Mouse (Mus musculus): ENCODE measurements around the gene Gm9945. TPM values are rescaled to one million over a fixed set of nuclear protein-coding genes. Genes with fewer than 3 reads are reported as not detected.

Gm9945 gene
- total RNA-seq, 2 experiments from 2014 or later = not detected

DNA sequence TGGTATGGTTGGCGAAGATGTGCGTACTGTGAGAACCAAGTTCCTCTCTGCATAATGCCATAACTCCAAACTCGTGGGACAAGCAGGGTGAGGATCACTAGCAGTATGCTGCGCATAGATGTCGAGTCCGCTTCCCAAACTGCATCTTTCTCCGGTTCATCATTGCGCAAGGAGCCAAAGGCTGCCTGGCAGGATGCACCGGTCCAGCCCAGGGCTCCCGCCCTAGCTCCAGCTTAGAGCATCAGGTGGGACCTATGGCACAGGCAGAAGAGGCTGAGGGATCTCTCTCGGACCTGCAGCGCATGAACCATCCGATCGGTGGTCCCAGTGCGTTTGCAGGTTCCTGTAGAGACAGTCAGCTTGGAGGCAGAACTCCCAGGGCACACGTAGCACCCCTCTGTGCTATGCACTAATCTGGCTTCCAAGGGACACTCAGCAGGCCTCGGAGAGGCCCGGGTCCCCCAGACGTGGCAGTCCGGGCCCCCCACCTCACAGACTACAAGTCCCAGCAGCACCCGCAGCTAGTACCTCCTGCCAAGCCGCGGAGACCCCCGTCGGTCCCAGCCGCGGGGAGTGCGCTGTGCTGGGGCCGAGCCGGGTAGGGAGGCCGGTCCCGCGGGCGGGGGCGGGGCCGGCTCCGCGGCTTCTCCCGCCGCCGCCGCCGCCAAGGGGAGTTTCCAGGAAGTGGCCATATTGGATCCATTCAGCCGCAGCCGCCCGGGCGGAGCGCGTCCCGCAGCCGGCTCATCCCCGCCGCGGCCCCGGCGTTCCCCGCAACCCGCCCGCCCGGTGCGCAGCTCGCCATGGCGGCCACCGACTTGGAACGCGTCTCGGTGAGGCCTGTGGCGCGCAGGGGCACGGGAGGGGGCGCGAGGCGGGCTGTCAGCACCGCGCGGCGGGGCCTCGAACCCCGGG is 39.5 kb downstream of the Gm9945 start, which contains the start of gene Sept8:
Gene Sept8 (plus strand): TSS at position 51 of the 915 bp plus-strand sequence.
- intact Hi-C loops (cut with DNase I; ENCODE audit: low total_unique reads) = no loop called here
- peak; percentile 70 for DNase-seq

DNA sequence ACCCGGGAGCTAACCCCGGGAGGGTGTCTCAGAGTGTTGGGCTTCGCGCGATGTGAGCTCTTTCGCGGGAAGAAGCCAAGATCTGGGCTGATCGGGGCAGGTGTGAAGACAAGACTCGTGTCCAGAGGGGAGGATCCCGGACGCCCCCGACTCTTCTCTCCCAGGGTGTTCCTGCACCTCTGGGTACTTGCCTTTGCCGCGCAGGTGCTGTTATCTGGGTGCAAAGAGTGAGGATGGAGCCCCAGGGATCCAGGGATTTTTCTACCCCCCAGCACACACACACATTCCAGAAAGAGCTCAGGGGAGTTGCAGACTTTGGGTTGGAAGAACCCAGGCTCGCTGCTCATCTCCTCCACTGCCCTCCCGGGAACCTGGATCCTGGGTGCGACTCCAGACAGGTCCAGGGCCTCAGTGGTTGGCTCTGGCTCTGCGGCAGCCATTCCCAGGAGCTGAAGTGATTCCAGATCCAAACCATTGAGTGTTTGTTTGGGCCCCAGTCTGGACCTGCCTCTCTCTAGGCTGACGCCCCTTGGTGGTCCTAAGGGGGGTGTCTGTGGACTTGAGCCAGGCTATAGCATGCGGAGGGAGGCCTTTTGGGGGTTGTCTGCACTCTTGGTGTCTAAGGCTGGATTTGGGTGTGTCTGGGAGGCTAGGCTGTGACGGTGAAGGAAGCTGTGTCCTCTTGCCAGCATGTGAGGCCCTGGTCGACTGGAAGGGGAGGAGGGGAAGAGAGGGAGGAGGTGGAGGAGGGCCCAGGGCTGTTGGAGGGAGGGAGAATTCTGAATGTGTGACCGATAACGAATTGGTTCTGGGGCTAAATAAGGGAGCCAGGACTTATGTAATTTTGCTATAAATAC is 40.4 kb downstream of the Gm9945 start:
- peak; percentile 73 for DNase-seq
- intact Hi-C loops (cut with DNase I; ENCODE audit: low total_unique reads) = no loop called here

DNA sequence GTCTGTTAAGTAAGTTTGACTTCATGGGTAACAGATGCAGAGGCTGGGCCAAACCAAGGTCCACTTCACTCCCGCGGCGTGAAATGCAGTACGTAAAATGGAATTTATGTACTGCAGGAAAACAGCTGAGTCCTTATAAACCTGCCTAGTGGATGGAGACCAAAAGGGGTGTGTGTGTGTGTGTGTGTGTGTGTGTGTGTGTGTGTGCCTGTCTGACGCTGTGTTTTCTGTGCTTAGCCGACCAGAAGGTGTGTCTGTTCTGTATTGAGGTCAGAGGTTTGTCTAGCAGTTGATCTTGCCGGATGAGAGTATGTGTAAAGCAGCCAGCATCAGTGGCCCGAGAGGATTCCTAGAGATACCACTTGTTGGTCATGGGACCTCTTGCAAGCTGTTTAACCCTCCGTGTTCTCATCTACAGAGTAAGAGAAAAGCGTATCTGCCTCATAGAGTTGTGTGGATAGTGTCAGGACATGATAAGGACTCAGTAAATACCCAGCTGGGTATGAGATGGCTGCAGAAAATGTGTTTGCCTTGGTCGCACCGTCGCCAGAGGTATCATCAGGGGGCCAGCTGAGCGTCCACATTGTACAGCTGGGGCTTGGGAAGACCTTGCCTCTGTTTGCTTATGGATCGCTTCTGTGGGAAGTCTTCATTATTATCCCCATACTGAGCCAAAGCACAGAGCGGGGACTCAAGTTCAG is 41.3 kb downstream of the Gm9945 start:
- no peak for DNase-seq
- intact Hi-C loops (cut with DNase I; ENCODE audit: low total_unique reads) = no loop called here

DNA sequence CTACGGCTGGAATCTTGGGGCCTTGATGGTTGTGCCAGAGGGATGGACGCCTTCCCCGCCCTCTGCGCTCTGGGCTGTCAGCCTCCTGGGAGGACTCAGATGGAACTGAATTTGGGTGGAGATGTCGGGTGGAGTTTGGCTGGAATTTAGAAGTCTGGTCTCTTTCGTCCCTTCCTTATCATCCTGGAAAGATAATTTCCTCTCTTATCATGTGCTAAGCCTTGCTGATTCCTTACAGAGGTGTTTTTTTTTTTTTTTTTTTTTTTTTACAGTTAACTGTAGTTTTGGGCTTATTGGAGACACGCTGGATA is 41.8 kb downstream of the Gm9945 start:
- intact Hi-C loops (cut with DNase I; ENCODE audit: low total_unique reads) = no loop called here
- DNase-seq = peak; percentile 47

DNA sequence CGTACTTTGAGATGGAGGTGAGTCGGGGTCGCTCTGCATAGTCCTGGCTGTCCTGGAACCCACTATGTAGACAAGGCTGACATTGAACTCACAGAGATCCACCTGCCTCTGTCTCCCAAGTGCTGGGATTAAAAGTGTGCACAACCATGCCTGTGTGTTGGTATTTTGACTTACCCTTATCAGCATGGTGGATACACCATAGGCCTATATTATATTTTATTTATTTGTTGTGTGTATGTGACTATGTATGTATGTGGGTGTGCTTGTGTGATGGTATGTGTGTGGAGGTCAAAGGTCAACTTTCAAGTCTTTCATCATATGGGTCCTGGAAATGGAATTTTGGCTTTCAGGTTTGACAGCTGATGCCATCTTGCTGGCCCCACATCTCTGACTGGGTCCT is 42.4 kb downstream of the Gm9945 start:
- DNase-seq = no peak
- intact Hi-C loops (cut with DNase I; ENCODE audit: low total_unique reads) = no loop called here

DNA sequence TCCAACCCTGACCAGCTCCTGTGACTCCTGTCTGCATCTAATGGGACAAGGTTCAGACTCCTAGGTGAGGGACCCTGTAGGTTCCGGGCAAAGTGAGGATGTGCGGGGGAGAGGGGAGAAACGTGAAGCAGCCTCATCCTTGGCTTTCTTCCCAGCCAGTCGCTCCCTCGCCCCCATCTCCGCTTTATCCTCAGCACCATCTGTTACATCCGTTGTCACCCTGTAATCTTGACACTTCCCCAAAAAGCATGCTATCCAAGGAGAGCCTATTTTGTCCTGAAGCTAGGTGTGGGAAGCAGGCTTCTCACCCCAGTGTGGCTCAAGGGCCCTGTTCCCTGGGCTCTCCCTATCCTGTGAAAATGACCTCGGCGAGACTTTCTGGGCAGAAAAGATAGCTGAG is 43.0 kb downstream of the Gm9945 start:
- intact Hi-C loops (cut with DNase I; ENCODE audit: low total_unique reads) = no loop called here
- no peak for DNase-seq

DNA sequence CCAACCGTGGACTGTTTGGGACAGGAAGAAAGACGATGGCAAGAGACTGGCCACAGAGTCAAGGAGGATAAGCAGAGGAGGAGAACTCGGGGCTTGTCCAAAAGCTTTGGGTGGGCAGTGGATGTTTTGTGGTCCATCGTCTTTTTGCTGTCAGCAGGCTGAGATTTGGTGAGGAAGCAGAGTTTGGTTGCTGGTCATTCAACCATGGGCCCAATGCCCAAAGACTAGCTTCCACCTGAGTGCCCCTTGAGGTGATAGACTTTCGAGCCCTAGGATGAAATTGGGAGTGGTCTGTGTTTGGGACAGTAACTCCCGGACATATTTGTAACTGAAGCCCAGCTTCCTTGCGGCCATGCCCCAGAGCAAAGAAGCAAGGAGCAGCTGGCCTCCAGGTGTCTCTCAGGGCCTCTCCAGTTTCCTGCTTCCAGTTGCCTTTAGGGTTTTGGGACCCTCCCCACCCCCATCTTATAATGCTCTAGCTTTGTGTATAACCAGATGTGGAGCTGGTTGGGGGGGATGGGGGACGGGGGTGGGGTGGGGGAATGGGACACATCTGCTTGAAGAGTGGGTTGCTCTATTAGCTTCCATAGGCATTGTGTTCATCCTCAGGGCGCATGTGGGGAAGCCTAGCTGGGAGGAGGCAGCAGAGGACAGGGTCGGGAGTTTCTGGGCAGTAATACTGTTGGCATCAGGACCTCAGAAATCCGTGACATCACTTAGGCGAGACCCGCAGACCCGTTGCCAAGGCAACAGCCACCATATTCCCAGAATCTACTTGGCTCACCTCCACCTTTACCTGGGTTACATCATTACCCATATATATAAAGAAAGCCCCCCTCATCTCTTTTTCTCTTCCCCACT is 43.8 kb downstream of the Gm9945 start:
- DNase-seq = no peak
- intact Hi-C loops (cut with DNase I; ENCODE audit: low total_unique reads) = no loop called here

DNA sequence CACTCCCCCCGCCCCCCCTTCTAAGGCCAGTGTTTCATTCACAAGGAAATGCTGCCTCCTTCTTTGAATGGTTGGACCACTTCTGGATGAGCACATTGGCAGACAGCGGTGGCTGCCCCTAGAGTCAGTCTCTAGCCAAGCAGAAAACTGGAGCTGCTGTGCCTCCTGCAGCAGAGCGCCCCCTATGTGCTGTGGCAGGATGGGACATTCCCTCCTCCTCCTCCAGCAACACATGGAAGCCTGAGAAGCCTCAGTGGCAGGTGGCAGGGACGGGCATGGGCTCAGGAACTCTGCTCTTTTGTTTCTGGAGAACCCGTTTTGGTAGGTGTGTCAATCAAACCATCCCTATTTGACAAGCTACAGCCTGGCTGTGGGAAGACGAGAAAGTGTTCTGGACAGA is 44.9 kb downstream of the Gm9945 start:
- intact Hi-C loops (cut with DNase I; ENCODE audit: low total_unique reads) = no loop called here
- DNase-seq = peak; percentile 26

DNA sequence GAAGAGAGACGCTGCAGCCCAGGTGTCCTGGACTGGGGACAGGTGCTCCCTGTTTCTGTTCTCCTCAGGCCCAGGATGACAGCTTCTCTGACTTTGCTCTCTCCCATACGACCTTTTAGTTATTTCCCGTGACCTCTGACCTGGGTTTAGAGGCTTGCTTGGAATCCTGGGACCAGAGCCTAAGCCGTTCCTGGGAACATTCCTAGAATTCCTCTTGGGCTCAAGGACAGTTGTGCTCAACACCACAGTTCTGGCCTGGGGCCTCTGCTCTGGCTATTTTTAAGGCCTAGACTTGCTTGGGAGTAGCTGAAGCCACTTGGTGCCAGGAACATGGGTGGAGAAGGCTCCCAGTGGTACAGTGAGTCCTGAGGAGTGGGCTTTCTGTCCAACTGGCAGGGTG is 45.5 kb downstream of the Gm9945 start:
- DNase-seq = peak; percentile 26
- intact Hi-C loops (cut with DNase I; ENCODE audit: low total_unique reads) = no loop called here

DNA sequence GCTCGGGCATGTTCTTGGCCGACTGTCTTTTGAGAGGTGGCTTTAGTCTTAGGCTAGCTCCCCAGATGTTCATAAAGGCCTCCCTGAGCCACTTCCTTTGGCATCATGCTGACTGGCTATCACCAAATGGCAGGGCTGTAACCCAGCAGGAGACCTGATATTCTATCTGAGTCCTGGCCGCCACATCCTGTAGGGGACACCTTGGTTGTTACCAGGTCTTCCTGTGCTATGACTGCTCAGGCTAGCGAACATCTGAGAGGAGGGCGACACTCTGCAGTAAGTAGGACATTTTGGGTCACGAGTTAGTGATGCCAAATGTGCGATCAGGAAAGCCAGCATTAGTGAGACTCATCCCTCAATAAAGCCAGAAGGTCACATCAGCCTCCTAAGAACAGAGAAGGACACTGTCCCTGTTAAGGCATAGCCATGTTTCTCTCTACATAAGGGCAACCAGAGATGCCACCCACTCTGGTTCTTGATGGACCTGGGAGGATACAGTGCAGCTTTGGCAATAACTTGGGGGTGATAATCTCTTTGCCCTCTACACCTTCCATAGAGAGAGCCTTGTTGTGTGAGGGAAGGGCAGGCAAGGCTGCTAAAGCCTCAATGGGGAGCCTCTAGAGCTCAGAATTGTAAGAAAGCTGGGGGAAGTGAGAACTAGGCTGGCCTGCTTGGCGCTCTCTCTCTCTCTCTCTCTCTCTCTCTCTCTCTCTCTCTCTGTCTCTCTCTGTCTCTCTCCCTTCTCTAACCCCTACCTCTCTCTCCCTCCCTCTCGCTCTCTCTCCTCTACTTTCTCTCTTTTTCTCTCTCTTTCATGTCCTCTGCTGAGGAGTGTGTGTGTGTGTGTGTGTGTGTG is 48.7 kb downstream of the Gm9945 start:
- no peak for DNase-seq
- intact Hi-C loops (cut with DNase I; ENCODE audit: low total_unique reads) = no loop called here

DNA sequence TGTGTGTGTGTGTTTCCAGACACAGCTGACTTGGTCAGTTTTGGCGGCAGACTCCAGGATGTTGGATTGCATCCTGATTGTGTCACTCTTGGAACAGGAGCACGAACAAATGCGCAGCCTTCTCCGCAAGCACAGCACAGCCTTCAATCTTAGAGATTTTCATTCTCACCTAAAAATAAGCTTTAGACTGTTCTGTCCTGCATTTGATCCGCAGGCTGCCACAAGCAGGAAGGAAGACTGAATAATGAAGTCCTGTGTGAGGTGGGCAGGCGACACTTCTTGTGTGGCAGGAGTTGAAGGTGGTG is 49.2 kb downstream of the Gm9945 start:
- DNase-seq = peak; percentile 77
- intact Hi-C loops (cut with DNase I; ENCODE audit: low total_unique reads) = no loop called here

DNA sequence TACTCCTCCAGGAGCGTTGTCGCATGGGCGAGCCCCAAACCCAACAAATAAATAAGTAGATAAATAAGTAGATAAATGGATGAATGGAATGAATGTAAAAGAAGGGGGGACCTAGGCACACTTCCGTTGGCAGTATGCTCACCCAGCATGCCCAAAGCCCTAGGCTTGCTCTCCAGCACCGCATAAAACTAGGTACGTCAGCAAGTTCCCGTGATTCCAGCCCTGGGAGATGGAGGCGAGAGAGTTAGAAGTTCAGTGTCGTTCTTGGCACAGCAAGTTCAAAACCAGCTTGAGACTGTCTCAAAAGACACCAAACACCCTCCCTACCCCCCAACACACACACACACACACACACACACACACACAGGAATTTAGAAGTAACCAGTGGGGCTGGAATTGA is 50.0 kb downstream of the Gm9945 start:
- DNase-seq = no peak
- intact Hi-C loops (cut with DNase I; ENCODE audit: low total_unique reads) = loop anchor here (10.0 kb wide), 1 partner anchor 55 kb away; the partner anchor contains the start of gene Gm9837

Other genes with a start within 250 kb of the Gm9945 start
- gene Hspa4, start 179.7 kb upstream of the Gm9945 start, total RNA-seq (2021) = 100 to 1,000 TPM in 1 of 2 experiments, 10 to 100 TPM in 1; 94.8 to 113 TPM
- 1 to 10 TPM; 7.4 to 8.7 TPM for gene Zcchc10, start 155.5 kb upstream of the Gm9945 start, total RNA-seq (2021)
- 10 to 100 TPM; 82.6 to 94.5 TPM for gene Aff4, start 129.3 kb upstream of the Gm9945 start, total RNA-seq (2021)
- not detected for gene Leap2, start 57.0 kb upstream of the Gm9945 start, total RNA-seq (2021)
- gene Uqcrq, start 49.3 kb upstream of the Gm9945 start, total RNA-seq (2021) = 1,000 to 10,000 TPM; 1,068 to 1,224 TPM
- gene Gdf9, start 49.1 kb upstream of the Gm9945 start, total RNA-seq (2021) = under 1 TPM; 0.33 to 0.68 TPM
- not detected for gene Gm10447, start 23.1 kb upstream of the Gm9945 start, total RNA-seq (2021)
- under 1 TPM; 0.31 to 0.38 TPM for gene Shroom1, start 23.0 kb upstream of the Gm9945 start, total RNA-seq (2021)
- gene Gm9837, start 9.7 kb upstream of the Gm9945 start, total RNA-seq (2021) = not detected
- under 1 TPM; 0.11 to 0.12 TPM for gene Sowaha, start 108 bp downstream of the Gm9945 start, total RNA-seq (2021)
- 10 to 100 TPM; 25.6 to 31.3 TPM for gene Sept8, start 39.1 kb downstream of the Gm9945 start, total RNA-seq (2021)
- 1 to 10 TPM; 6.8 to 7.4 TPM for gene Kif3a, start 87.2 kb downstream of the Gm9945 start, total RNA-seq (2021)
- gene Il4, start 138.5 kb downstream of the Gm9945 start, total RNA-seq (2021) = not detected
- gene Il13, start 154.5 kb downstream of the Gm9945 start, total RNA-seq (2021) = not detected
- 1 to 10 TPM; 5.2 to 6.7 TPM for gene Rad50, start 227.2 kb downstream of the Gm9945 start, total RNA-seq (2021)
- gene Il5, start 240.6 kb downstream of the Gm9945 start, total RNA-seq (2021) = not detected

Measured in gastrocnemius, postnatal 14 days (tissue).